Mouse (Mus musculus) Patski (cell line): ENCODE measurements around the gene Gstcd. TPM values are rescaled to one million over a fixed set of nuclear protein-coding genes. Genes with fewer than 3 reads are reported as not detected.

Source experiments
- ATAC-seq: fragments of 100-300 bp; one replicate; pipeline ENCODE4 v1.8.0; 2021
- CTCF ChIA-PET: fragments of 350-600 bp; sonication (Branson Sonifier 250); formaldehyde crosslinking; loops from one replicate; lab custom pipeline; 2022; ENCODE audit warnings: inconsistent platforms; lab: Charles Lee
- POLR2A ChIA-PET: fragments of 350-600 bp; sonication (Branson Sonifier 250); formaldehyde crosslinking; loops from one replicate; lab custom pipeline; 2022; ENCODE audit warnings: antibody characterized with exemption, inconsistent platforms; lab: Charles Lee
- DNase-seq: peaks from one replicate; pipeline ENCODE4 v3.0.0-alpha.2; 2011; ENCODE audit warnings: low read depth, low spot score
- H3K27me3 ChIP-seq: fragments of 371-371 bp; one replicate; pipeline ENCODE4 v1.5.1; 2021
- CTCF ChIP-seq: fragments of 100-300 bp; IDR thresholded peaks from one replicate; pipeline ENCODE4 v1.5.1; 2021
- in situ Hi-C: fragments of 300-500 bp; cut with MboI; formaldehyde crosslinking; loops from 3 replicates; pipeline ENCODE4 v1.11.1; 2018; ENCODE audit warnings: low pct_unique_long_range_greater_than_20kb, mixed read lengths
- polyA plus RNA-seq: library from polyadenylated mRNA; unstranded; gene quantifications from one replicate; pipeline ENCODE4 v1.2.3, GENCODE M21; 2021

The Gstcd gene
- polyA plus RNA-seq, 1 experiment from 2014 or later: 26.3 TPM

DNA sequence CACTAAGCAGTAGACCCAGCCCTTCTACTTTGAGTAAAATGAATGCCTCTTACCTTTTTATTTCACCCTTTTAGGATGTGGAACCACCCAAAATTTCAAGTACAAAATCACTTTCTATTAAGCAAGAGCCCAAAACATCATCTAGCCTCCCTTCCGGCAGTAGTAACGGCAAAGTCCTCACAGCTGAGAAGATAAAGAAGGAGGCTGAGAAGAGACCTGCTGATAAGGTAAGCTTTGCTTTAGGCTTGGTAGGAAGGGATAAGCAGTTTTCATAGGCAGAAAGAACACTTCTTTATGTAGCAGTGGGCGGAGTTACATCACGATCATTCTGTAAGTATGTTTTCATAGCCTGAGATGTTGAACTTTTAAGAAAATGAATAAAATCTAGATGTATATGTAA lies 6.5 kb upstream of the Gstcd start:
- ChIA-PET CTCF (interaction anchor here (1.0 to 2.2 kb wide), 2 partner anchors 12 to 351 kb away, joined by 3 to 5 read pairs; no protein-coding TSS in a partner anchor), POLR2A (interaction anchor here (0.6 kb wide), 1 partner anchor 337 kb away, joined by 12 read pairs; no protein-coding TSS in a partner anchor)
- H3K27me3 ChIP-seq: no peaks in the 10 kb centered on the region
- DNase-seq: no peak
- no peak for ATAC-seq
- TF ChIP-seq CTCF: no peak
- in situ Hi-C loops: no loop called here

DNA sequence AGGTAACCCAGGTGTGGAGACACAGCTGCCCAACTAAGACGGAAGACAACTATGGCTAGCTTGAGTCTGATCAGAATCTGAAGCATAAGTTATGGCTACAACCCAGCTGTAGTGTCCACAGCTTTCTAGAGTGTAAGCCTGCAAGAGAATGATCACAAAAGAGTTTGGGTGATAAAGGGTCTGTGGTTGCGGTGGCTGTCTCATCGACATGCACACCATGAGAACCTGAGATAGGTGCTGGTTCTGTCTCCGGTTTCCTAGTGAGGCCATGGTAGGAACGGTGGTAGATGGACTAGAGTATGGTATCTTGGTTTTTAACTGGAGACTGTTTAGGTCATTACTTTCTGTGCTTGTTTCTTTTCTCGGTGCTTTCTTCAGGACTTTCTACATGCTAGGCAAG lies 6.1 kb upstream of the Gstcd start:
- in situ Hi-C loops: no loop called here
- POLR2A ChIA-PET: interaction anchor here (0.6 kb wide), 1 partner anchor 337 kb away, joined by 12 read pairs; no protein-coding TSS in a partner anchor
- CTCF ChIA-PET: interaction anchor here (2.2 kb wide), 1 partner anchor 351 kb away, joined by 5 read pairs; no protein-coding TSS in a partner anchor
- no peak for DNase-seq
- no peak for ATAC-seq
- no peaks in the 10 kb centered on the region for H3K27me3 ChIP-seq
- no peak for TF ChIP-seq CTCF

DNA sequence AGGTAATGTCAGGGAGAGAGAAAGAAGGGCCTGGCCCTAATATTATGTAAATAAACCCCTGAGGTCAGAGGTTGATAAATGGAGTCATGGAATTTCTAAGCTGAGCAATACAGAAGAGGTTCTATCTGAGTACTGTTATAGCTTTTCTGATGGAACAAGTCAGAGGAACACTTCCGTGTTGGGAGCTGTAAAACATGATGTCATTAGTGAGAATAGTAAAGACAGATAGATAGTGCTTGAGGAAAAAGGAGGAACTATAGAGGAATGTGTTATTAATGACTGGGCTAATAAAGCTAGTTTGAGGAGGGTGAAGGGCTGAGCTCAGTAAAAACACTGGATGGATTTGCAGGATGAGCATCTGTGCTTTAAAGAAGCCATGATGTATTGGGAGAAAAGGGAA lies 2.5 kb upstream of the Gstcd start:
- in situ Hi-C loops: no loop called here
- CTCF ChIA-PET: interaction anchor here (0.7 to 9.2 kb wide), 3 partner anchors 14 to 348 kb away, joined by 3 to 52 read pairs (median 5); no protein-coding TSS in a partner anchor
- TF ChIP-seq CTCF: no peak
- H3K27me3 ChIP-seq: no peaks in the 10 kb centered on the region
- no peak for DNase-seq
- POLR2A ChIA-PET: no interaction called here
- no peak for ATAC-seq

DNA sequence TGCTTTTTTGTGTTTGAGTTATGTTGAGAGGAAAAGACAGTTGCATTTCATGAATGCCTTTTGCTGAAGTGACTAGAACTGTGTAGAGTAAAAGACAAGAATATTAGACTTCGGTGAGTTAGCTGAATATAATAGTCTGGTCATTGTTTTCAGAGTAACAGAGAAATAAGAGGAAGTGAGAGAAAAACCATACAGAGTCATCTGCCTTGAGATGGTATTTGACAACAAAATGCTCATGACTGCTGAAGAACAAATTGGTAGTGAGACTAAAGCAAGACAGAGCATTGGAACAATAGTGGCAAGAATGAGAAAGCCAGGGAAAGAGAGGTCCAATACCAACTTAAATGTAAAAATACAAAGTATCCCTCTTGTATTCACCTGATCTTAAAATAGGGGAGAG lies 1.1 kb upstream of the Gstcd start:
- CTCF ChIA-PET: interaction anchor here (1.1 to 9.2 kb wide), 2 partner anchors 224 to 347 kb away, joined by 3 to 52 read pairs; no protein-coding TSS in a partner anchor
- DNase-seq: no peak
- TF ChIP-seq CTCF: no peak
- in situ Hi-C loops: no loop called here
- no peaks in the 10 kb centered on the region for H3K27me3 ChIP-seq
- no peak for ATAC-seq
- POLR2A ChIA-PET: no interaction called here

DNA sequence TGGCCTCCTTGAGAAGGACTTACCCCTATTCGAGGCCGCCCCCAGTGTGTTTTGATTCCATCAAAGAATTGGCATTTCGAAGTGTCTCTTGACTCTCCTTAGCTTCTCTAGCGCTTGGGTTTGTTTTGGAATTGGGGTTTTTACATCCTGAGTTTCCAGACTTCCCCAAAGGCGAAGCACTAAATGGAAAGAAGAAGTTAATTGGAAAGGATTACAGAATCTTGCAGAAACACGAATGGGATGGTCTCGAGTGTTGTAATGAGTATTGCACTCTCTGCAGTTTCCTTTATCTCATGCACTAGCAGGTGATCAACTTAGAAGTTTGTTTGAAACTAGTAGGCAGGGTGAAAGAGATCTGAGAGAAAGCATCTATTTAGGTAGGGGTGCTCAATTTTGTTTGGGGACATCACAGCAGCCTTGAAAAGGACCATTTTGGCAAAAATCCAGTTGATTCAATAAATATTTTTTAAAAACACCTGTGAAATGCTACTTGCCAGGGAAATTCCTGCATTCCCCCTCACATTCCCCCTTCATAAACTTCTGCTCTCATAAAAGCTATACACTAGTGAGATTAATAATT lies 531 bp upstream of the Gstcd start:
- TF ChIP-seq CTCF: no peak
- no peaks in the 10 kb centered on the region for H3K27me3 ChIP-seq
- ChIA-PET POLR2A (interaction anchor here (0.8 to 1.3 kb wide), 3 partner anchors 10 to 311 kb away, joined by 3 to 4 read pairs (median 3); no protein-coding TSS in a partner anchor), CTCF (interaction anchor here (1.0 to 9.2 kb wide), 4 partner anchors 12 to 346 kb away, joined by 3 to 52 read pairs (median 3); no protein-coding TSS in a partner anchor)
- no peak for ATAC-seq
- DNase-seq: no peak
- in situ Hi-C loops: no loop called here

DNA sequence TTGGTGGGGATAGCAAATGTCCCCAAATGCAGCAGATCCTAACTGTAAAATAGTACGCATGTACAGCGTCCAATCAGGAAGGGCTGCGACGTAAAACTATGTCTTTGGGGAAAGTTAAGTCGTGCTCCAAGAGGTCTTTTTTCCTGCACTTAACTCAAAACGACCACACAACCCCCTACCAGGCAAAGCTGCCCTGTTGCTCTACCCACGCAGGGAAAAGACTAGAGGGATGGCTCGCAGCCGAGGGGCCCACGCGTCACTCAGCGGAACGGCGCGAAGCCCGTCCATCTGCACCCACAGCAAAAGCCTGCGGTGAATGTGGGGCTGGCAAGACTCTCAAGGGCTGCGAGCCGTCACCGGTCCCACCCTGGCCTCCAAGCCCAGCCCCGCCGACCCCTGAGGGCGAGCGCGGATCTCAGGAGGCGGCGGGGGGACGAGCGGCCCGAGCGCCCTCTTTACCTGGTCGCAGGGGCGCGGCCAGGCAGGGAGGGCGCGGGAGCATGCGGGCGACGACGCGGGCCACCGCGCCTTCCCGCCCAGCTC lies 641 bp downstream of the Gstcd start:
- ChIA-PET CTCF (interaction anchor here (1.0 to 9.2 kb wide), 4 partner anchors 10 to 345 kb away, joined by 3 to 52 read pairs (median 4); no protein-coding TSS in a partner anchor), POLR2A (interaction anchor here (0.6 to 1.7 kb wide), 4 partner anchors 9 to 77 kb away, joined by 3 to 4 read pairs (median 3); no protein-coding TSS in a partner anchor)
- DNase-seq (no peak), ATAC-seq (peak; percentile 70)
- TF ChIP-seq CTCF: no peak
- in situ Hi-C loops: no loop called here
- no peaks in the 10 kb centered on the region for H3K27me3 ChIP-seq

DNA sequence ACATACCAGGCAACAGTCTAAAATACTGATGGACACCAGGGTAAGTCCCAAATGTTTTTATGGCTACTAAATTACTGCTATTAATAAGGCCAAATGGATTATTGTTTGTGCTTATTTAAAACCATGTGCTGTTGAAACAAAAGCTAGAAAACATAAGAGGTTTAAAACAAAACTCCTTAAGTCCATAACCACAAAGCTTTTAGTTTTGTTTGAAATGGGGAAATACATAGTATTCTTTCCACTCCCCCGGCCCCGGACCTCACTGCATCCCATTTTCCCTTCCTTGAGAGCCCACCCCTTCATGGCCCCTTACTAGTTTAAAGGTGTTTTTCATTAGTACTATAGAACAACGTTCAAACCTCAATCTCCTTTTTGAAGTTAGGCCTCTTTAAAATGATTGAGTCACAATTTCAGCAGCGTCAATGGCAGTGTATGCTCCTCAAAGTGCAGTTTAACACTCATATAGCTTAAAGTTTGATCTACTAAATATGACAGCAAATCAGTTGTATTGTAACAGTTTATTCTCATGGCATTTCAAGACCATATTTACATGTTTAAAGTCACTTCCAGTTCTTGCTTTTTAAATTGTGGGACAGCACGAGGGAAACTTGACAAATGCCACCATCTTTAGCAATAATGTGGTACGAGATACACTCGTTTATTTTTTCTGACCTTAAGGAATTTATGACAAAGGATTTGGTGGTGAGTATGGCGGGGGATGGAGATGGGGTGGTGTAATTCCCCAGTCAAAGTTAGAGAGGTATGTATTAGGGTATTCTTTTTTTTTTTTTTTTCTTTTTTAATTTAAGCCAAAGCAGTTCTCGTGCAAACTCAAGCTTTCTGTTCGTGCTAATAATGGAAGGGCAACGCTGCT lies 1.3 kb downstream of the Gstcd start:
- ChIA-PET POLR2A (interaction anchor here (0.6 to 1.7 kb wide), 3 partner anchors 16 to 1017 kb away, joined by 3 read pairs; no protein-coding TSS in a partner anchor), CTCF (interaction anchor here (1.1 to 9.2 kb wide), 7 partner anchors 10 to 344 kb away, joined by 3 to 52 read pairs (median 4); no protein-coding TSS in a partner anchor)
- in situ Hi-C loops: no loop called here
- no peak for TF ChIP-seq CTCF
- ATAC-seq (no peak), DNase-seq (no peak)
- H3K27me3 ChIP-seq: no peaks in the 10 kb centered on the region

DNA sequence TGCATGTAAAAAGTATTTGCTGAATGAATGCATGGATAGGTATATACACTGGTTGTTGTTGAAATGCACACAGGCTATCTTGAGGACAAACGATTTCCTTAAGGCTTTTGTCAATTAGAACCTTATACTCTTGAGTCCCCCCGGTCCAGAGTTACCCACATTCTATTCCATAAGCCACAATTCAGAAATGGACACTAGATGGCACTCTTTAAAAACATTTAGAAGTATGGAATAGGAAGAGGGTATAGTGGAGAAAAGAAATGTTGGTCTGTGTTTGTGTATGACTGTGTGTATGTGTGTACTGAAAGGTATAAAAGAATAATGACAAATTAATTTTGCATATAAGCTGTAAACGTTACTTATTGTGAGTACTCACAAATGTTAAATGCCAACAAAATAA lies 6.0 kb downstream of the Gstcd start:
- ChIA-PET POLR2A (no interaction called here), CTCF (interaction anchor here (0.6 to 2.5 kb wide), 16 partner anchors 8 to 362 kb away, joined by 3 to 10 read pairs (median 3); no protein-coding TSS in a partner anchor)
- ATAC-seq (peak; percentile 86), DNase-seq (peak; percentile 20)
- in situ Hi-C loops: no loop called here
- peak; percentile 64 for TF ChIP-seq CTCF
- H3K27me3 ChIP-seq: no peaks in the 10 kb centered on the region

DNA sequence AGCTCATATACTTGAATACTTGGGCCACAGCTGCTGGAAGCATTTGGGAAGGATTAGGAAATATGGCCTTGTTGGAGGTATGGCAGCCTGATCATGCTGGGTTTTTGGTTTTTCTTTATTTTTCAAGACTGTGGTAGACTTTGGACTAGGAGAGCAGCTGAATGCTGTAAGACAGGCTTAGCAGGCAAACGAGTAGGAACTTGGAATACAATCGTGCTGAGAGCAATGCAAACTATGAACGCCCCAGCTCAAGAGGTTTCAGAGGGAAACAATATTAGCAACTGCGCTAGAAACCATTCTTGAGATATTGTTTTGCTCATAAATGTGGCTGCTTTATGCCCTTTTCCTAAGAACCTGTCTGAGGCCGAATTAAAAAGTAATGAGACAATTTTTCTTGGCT lies 9.1 kb downstream of the Gstcd start:
- POLR2A ChIA-PET: no interaction called here
- H3K27me3 ChIP-seq: no peaks in the 10 kb centered on the region
- no peak for TF ChIP-seq CTCF
- DNase-seq (no peak), ATAC-seq (no peak)
- in situ Hi-C loops: no loop called here
- CTCF ChIA-PET: interaction anchor here (0.9 to 3.7 kb wide), 3 partner anchors 11 to 335 kb away, joined by 3 to 14 read pairs (median 3); no protein-coding TSS in a partner anchor

DNA sequence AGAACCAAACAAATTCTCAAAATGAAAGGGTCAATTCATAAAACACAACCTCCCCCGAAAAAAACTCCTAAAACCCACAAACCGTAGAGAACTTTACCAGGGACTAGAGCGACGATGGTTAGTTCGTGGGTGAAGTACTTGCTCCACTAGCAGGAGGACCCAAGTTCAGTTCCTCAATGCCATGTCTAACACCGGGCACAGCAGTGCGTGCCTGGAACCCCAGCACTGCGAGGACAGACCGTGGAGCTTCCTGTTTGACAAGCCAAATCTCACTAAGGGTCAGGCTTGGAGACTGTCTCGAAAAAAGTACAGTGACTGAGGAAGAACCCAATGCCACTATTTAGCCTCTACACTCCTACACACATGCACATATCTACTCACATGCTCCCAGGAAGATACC lies 16.3 kb downstream of the Gstcd start:
- no peak for ATAC-seq
- ChIA-PET POLR2A (interaction anchor here (0.9 kb wide), 1 partner anchor 16 kb away, joined by 4 read pairs; the partner anchor contains the start of genes Gstcd and Ints12), CTCF (no interaction called here)
- no peak for TF ChIP-seq CTCF
- in situ Hi-C loops: loop anchor here (5.0 kb wide), 1 partner anchor 328 kb away; no protein-coding TSS in a partner anchor
- no peak for DNase-seq
- H3K27me3 ChIP-seq: no peaks in the 10 kb centered on the region
